Mouse (Mus musculus): Measurements from ENCODE around the gene Otud7b. TPM values are rescaled to one million over a fixed set of nuclear protein-coding genes. Genes with fewer than 3 reads are reported as not detected.
"Not testable (repeated sequence)": the region's sequence is repeated elsewhere in the genome, so short reads cannot be mapped to it uniquely, and the experiment has no call there.

Otud7b gene
- polyA plus RNA-seq, 1 experiment from 2014 or later: 19.2 TPM

DNA sequence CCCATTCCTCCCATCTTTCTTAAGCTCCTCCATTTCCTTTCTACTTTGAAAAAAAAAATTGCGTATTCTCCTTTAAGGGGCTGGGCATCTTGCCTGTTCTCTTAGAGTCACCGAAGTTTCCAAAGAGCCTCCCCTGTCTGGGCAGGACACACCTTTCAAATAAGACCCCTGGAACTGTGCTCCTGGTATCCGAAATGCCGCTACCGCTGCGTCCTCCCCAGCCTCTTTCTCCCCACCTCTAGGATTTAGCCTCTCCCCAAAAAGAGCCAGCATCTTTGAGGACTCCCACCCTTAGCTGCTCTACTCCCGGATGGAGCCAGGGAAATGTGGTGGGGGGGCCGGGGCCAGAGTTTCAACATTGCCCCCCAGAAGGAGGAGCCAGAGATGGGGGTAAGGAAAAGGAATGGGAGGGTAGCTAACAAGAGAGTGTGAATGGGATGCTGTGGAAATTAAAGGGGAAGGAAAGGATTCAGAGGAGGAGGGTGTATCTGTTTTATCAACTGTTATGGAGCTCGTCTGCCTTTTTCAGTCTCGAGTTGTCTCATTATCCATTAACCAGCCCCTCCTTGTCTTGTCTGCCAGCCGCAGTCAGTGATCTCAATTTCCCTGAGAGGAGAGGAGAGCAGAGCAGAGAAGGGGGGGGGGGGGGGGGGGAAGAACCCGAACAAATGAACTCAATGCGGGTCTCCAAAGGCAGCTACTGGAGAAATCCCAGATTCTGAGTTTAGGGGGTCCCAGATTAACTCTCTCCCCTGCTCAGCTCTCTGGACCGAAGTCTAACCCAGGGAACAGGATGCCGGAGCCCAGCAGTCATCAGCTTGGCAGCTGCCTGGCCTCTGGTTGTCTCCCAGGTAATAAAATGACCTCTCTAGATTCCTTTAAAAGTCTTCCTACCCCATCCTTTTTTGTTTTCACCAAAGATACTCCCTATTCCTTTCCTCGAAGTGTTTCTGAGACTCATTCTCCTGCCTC is 57.8 kb downstream of the Otud7b start, which contains the start of gene Mtmr11:
Gene Mtmr11, plus strand, starts transcription at position 136 of the 972 bp plus-strand sequence.
- no peak for DNase-seq (ENCODE audit: low spot score)
- WGBS: 6% methylated on average over 16 of the region's 16 CpGs
- peak within 1 kb of the TSS; percentile 86 for H3K27ac ChIP-seq

DNA sequence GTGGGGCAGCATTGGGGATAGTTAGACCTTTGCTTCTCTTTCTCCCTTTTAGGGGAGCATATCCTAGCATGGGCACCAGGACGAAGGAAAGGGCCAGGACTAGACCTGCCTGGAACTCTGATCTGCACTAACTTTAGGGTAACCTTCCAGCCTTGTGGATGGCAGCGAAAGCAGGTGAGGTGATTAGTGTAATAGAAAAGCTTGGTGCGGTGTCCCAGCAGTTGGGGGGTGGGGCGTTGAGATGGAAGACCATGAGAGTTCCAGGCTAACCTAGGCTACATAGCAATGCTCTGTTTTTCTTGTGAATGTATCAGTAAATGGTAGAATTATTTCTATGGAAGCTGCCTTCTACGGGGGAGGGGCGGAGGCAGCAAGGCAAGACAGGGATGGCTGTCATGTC is 58.7 kb downstream of the Otud7b start:
- Histone ChIP-seq H3K4me3 (peak overlapping the region; percentile 62; the same call in 1 of the 2 replicates), H3K4me1 (peaks cover 44% of the 10 kb centered on the region), H3K27me3 (ENCODE audit: low read depth, poor library complexity, severe bottlenecking) (no peaks in the 10 kb centered on the region), H3K9me3 (replicated peaks) (no peaks in the 10 kb centered on the region), H3K27ac (no peak overlapping the region), H3K36me3 (peaks cover 6% of the 10 kb centered on the region)
- WGBS: 88% methylated on average over 6 of the region's 6 CpGs
- DNase-seq (ENCODE audit: low spot score): no peak

More for the DNA sequence above, 57.8 kb downstream of the Otud7b start, which contains the start of gene Mtmr11:
- Histone ChIP-seq H3K4me3 (peak within 1 kb of the TSS; percentile 62), H3K9me3 (replicated peaks) (no peaks in the 10 kb centered on the region), H3K4me1 (peaks cover 44% of the 10 kb centered on the region), H3K36me3 (0 out of 2 replicates have a peak, but pooled peaks cover 3% of the 10 kb centered on the region), H3K27me3 (ENCODE audit: low read depth, poor library complexity, severe bottlenecking) (no peaks in the 10 kb centered on the region)

DNA sequence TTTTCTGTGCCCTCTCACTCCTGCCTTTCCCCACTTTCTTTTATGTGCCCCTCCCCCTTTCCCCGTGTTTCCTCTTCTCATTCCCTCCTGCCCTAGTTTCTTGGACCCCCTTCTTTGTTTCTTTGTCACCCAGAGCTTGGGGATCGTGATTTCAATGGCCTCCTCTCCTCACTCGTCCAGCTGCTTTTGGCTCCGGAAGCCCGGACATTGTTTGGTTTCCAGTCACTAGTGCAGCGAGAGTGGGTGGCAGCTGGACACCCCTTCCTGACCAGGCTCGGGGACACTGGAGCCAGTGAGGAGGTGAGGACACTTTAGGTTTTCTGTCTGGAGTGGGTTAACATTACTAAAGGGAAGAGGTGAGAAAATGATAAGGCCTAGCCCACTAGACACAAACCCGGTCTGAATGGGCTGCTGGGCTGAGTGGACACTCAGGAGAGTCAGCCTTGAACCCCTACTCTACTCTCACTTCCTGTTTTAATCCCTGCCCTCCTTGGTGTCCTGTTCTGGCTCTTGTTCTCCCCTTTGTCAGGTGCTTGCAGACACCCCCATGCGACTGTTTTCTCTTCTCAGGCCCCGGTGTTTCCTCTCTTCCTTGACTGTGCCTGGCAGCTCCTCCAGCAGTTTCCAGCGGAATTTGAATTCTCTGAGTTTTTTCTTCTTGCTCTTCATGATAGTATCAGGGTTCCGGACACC is 64.3 kb downstream of the Otud7b start:
- no peaks in the 10 kb centered on the region for H3K9me3 ChIP-seq (replicated peaks)
- no peak overlapping the region for H3K27ac ChIP-seq
- DNase-seq (ENCODE audit: low spot score): no peak
- peaks cover 37% of the 10 kb centered on the region for H3K36me3 ChIP-seq
- 88% methylated on average over 12 of the region's 12 CpGs for WGBS
- H3K27me3 ChIP-seq (ENCODE audit: low read depth, poor library complexity, severe bottlenecking): no peaks in the 10 kb centered on the region
- H3K4me3 ChIP-seq: no peak overlapping the region
- peaks cover 26% of the 10 kb centered on the region for H3K4me1 ChIP-seq

DNA sequence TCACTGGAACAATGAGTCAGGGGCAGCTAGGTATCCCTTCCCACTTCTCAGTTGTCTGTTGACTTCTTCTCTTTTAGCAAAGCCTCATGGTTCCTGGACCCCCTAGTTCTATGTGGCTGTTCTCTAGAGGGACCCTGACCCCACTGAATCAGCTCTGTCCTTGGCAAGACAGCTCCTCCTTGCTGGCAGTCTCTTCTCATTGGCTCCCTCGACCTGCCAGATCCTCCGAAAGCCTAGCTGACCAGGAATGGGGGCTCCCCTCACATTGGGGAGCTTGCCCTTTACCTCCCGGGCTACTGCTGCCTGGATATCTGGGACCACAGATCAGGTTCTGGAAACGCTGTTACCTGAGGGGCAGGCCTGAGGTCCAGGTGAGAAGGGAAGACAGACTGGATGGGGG is 65.9 kb downstream of the Otud7b start:
- Histone ChIP-seq H3K4me1 (peaks cover 40% of the 10 kb centered on the region), H3K36me3 (peaks cover 54% of the 10 kb centered on the region), H3K4me3 (no peak overlapping the region), H3K9me3 (replicated peaks) (no peaks in the 10 kb centered on the region), H3K27me3 (ENCODE audit: low read depth, poor library complexity, severe bottlenecking) (no peaks in the 10 kb centered on the region), H3K27ac (peak overlapping the region; percentile 11; the same call in 1 of the 2 replicates)
- no peak for DNase-seq (ENCODE audit: low spot score)
- 84% methylated on average over 4 of the region's 4 CpGs for WGBS

DNA sequence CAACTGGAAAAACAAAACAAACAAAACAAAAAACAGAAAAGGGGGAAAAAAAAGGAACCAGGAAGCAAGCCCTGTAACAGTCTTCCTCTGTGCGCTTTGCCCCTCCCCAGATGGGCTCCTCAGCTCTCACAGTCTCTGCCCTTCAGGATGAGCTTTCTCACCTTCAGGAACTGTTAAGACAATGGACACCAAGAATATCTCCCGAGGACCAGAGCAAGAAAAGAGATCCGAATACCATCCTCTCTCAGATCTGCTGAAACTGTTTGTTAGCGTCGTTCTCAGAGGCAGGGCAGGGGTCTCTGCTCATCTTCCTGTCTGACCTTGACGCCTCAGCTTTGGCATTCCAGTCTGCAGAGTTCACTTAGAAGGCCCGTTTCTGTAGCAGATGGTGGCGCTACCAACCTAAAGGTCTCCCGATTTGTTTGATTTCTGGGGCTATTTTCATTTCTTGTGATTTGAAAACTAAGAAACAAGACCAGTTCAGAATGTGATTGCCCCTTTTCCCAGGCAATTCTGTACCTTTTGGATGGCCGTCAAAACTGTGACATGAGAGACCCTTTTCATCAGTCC is 66.7 kb downstream of the Otud7b start:
- no peak for DNase-seq (ENCODE audit: low spot score)
- peaks cover 60% of the 10 kb centered on the region for H3K36me3 ChIP-seq
- peaks cover 40% of the 10 kb centered on the region for H3K4me1 ChIP-seq
- no peaks in the 10 kb centered on the region for H3K9me3 ChIP-seq (replicated peaks)
- no peaks in the 10 kb centered on the region for H3K27me3 ChIP-seq (ENCODE audit: low read depth, poor library complexity, severe bottlenecking)
- peak overlapping the region; percentile 95 for H3K27ac ChIP-seq
- H3K4me3 ChIP-seq: peak overlapping the region; percentile 95
- 70% methylated on average over 10 of the region's 10 CpGs for WGBS

DNA sequence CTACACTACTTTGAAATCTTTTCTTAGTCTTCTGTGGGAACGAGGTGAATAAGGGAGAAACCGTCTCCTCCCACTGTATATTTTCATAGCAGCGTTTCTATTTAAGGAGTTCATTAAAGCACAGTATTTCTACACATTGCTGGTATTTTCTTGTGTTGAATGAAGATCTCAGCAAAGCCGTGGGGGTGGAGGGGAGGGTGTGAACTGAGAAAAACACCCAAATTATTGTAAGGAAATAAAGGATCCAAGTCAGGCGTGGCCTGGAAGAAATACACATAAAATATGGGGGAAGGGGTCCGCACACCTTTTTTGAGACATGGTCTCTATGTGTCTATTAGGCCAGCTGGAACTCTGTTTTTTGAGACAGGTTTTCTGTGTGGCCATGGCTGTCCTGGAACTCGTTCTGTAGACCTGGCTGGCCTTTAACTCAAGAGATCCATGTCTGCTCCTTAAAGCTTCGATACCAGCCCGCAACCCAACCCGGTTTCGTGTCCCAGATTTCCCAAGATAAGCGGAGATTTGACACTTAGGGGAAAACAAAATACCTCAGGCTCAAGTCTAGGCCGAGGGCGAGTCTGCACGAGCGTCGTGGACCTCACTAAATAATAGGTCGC is 67.4 kb downstream of the Otud7b start:
- 24% methylated on average over 18 of the region's 18 CpGs for WGBS
- DNase-seq (ENCODE audit: low spot score): no peak
- Histone ChIP-seq H3K27ac (peak overlapping the region; percentile 95), H3K9me3 (replicated peaks) (no peaks in the 10 kb centered on the region), H3K27me3 (ENCODE audit: low read depth, poor library complexity, severe bottlenecking) (no peaks in the 10 kb centered on the region), H3K4me1 (peaks cover 40% of the 10 kb centered on the region), H3K36me3 (peaks cover 67% of the 10 kb centered on the region), H3K4me3 (peak overlapping the region; percentile 95)

DNA sequence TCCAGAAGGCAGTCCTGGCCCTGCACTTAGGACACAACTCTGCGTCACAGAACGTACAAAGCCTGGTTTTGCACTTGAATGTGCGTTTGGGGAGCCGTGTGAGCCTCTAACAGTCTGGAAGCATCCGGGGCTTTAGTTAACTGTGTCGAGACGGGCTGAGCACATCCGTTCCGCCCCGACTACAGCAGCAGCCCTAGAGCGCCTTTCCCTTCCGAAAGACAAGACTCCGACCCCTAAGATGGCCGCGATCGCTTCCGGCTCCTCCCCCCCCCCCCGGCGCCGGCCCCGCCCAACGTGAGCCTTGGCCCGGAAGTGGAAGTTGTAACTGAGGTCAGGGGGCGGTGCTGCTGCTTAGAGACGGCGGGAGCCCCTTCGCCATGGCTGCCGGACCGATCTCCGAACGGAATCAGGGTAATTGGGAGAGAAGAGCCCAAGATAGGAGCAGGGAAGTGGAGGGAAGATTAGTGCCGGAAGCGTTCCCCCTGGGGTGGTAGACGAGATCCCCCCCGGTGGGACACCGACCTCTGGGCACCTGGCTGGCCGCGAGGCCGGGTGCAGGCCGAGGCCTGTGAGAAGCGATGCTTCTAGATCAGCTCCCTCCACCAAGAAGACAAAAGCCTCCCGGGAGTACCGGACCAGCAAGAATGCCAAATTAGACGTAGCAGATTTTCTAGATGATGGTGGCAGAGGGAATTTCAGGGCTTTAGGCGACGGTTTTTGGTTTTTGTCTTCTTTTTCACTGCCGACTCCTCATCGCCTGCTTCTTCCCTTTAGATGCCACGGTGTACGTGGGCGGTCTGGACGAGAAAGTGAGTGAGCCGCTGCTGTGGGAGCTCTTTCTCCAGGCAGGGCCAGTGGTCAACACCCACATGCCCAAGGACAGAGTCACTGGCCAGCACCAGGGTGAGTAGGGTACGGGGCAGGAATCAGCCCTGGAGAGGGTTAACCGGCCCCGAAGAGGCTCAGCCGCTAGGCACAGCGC is 68.2 kb downstream of the Otud7b start, which contains the start of gene Sf3b4:
Gene Sf3b4, plus strand, starts transcription at position 136 of the 982 bp plus-strand sequence.
- no peaks in the 10 kb centered on the region for H3K9me3 ChIP-seq (replicated peaks)
- WGBS: under 1% methylated on average over 55 of the region's 58 CpGs
- H3K27ac ChIP-seq: peak within 1 kb of the TSS; percentile 95
- peak; percentile 98 for DNase-seq (ENCODE audit: low spot score)
- no peaks in the 10 kb centered on the region for H3K27me3 ChIP-seq (ENCODE audit: low read depth, poor library complexity, severe bottlenecking)
- H3K36me3 ChIP-seq: peaks cover 73% of the 10 kb centered on the region
- H3K4me1 ChIP-seq: peaks cover 40% of the 10 kb centered on the region
- H3K4me3 ChIP-seq: peak within 1 kb of the TSS; percentile 95

DNA sequence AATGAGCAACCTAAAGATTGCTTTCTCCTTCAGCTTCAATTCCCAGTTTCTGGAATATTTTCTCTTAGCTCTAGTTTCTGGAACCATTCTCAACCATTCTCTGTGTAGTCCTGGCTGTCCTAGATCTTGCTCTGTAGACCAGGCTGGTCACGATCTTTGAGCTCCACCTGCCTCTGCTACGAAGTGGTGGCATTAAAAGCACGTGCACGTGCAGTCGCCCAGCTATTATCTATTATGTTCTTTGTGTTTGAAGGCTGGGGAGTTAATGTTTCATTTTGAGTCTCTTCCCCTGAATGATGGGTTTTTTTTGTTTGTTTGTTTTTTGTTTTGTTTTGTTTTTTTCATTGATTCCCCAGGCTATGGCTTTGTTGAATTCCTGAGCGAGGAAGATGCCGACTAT is 68.9 kb downstream of the Otud7b start:
- Histone ChIP-seq H3K27me3 (ENCODE audit: low read depth, poor library complexity, severe bottlenecking) (no peaks in the 10 kb centered on the region), H3K36me3 (peaks cover 73% of the 10 kb centered on the region), H3K4me1 (peaks cover 40% of the 10 kb centered on the region), H3K9me3 (replicated peaks) (no peaks in the 10 kb centered on the region), H3K27ac (peak overlapping the region; percentile 95), H3K4me3 (peak overlapping the region; percentile 95)
- no peak for DNase-seq (ENCODE audit: low spot score)
- 48% methylated on average over 7 of the region's 7 CpGs for WGBS

DNA sequence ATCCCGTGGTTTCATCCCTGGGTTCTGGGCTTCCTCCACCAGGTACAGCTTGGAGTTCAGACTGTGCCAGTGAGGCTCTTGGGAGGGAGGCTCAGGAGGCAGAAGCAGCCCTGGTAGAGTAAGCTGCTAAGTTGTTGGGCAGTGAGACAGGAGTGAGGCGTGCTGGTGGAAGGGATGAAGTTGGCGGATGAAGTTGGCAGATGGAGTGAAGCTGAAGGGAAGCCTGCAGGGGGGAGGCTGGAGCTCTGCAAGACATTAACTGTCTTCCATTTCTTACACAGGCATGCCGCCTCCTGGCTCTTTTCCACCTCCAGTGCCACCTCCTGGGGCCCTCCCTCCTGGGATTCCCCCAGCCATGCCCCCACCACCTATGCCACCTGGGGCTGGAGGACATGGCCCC is 69.7 kb downstream of the Otud7b start:
- not testable (repeated sequence) for H3K27ac ChIP-seq; DNase-seq (ENCODE audit: low spot score); H3K9me3 ChIP-seq (replicated peaks); H3K27me3 ChIP-seq (ENCODE audit: low read depth, poor library complexity, severe bottlenecking)
- peaks cover 73% of the 10 kb centered on the region for H3K36me3 ChIP-seq
- H3K4me1 ChIP-seq: peaks cover 40% of the 10 kb centered on the region
- peak overlapping the region; percentile 31 for H3K4me3 ChIP-seq
- 85% methylated on average over 4 of the region's 4 CpGs for WGBS

DNA sequence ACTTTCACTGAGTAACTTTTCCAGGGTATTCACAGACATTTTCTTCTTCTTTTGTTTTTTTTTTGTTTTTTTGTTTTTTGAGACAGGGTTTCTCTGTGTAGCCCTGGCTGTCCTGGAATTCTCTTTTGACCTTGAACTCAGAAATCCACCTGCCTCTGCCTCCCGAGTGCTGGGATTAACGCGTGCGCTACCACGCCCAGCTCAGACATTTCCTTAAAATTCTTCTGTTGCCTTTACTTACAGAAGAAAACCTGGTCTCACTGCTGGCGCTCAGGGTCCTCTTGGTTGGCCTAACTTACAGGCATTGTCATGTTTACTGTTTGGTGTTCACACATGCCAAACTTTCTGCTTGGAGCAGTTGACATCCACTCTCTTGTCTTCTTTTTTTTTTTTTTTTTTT is 70.9 kb downstream of the Otud7b start:
- Histone ChIP-seq H3K36me3 (peaks cover 64% of the 10 kb centered on the region), H3K9me3 (replicated peaks) (no peaks in the 10 kb centered on the region), H3K4me3 (no peak overlapping the region), H3K27ac (no peak overlapping the region), H3K27me3 (ENCODE audit: low read depth, poor library complexity, severe bottlenecking) (no peaks in the 10 kb centered on the region), H3K4me1 (peaks cover 33% of the 10 kb centered on the region)
- 94% methylated on average over 6 of the region's 6 CpGs for WGBS
- no peak for DNase-seq (ENCODE audit: low spot score)

DNA sequence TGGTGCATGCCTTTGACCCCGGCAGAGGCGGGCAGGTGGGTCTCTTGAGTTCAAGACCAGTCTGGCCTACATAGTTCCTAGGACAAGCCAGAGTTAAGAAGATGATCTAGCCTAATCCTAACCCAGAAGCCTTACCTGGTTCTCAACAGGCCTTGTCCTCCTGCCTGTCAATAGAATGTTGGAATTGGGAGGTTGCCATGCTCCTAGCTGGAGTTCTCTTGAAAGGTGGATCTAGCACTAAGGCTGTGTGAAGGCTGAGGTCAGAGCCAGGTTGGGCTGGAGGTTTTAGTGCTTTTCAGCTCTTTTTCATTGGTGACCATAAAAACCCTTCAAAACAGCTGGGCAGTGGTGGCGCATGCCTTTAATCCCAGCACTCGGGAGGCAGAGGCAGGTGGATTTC is 74.1 kb downstream of the Otud7b start:
- H3K4me1 ChIP-seq: peaks cover 42% of the 10 kb centered on the region
- DNase-seq (ENCODE audit: low spot score): no peak
- H3K27me3 ChIP-seq (ENCODE audit: low read depth, poor library complexity, severe bottlenecking): no peaks in the 10 kb centered on the region
- H3K9me3 ChIP-seq (replicated peaks): no peaks in the 10 kb centered on the region
- H3K36me3 ChIP-seq: peaks cover 56% of the 10 kb centered on the region
- 88% methylated on average over 4 of the region's 4 CpGs for WGBS
- no peak overlapping the region for H3K4me3 ChIP-seq
- H3K27ac ChIP-seq: no peak overlapping the region
